Mouse (Mus musculus): Measurements from ENCODE around the gene Abi3bp. TPM values are rescaled to one million over a fixed set of nuclear protein-coding genes. Genes with fewer than 3 reads are reported as not detected.

Abi3bp gene
- total and polyA plus RNA-seq, 2 experiments from 2014 or later: 0.33 to 0.60 TPM

- no peak for DNase-seq (ENCODE audit: low spot score)
- Histone ChIP-seq H3K9me3 (ENCODE audit: low read length) (no peaks in the 10 kb centered on the region), H3K4me3 (ENCODE audit: low read depth, low read length) (no peak overlapping the region), H3K4me1 (ENCODE audit: insufficient read depth, low read length) (no peaks in the 10 kb centered on the region), H3K27me3 (ENCODE audit: insufficient read depth, low read length) (no peaks in the 10 kb centered on the region), H3K9ac (replicated peaks; ENCODE audit: low read length, poor library complexity, severe bottlenecking) (no peak overlapping the region), H3K4me2 (ENCODE audit: low read depth, low read length, poor library complexity, severe bottlenecking) (no peak overlapping the region), H3K36me3 (ENCODE audit: insufficient read depth, low read length) (no peaks in the 10 kb centered on the region), H3K27ac (ENCODE audit: low read depth, low read length) (no peak overlapping the region)
- ATAC-seq (ENCODE audit: low FRiP score): no peak
- 59% methylated on average over 3 of the region's 3 CpGs for WGBS
- no peak for TF ChIP-seq CTCF (IDR thresholded peaks at IDR 0.05)
Measured at GRCm38 (mm10) chr16:56500441-56500840, 22.8 kb downstream of the Abi3bp start.

GRCm38 (mm10) chr16:56501101-56501500 lies 23.4 kb downstream of the Abi3bp start:
- Histone ChIP-seq H3K36me3 (ENCODE audit: insufficient read depth, low read length) (no peaks in the 10 kb centered on the region), H3K9me3 (ENCODE audit: low read length) (no peaks in the 10 kb centered on the region), H3K4me1 (ENCODE audit: insufficient read depth, low read length) (no peaks in the 10 kb centered on the region), H3K4me3 (ENCODE audit: low read depth, low read length) (no peak overlapping the region), H3K27me3 (ENCODE audit: insufficient read depth, low read length) (no peaks in the 10 kb centered on the region), H3K9ac (replicated peaks; ENCODE audit: low read length, poor library complexity, severe bottlenecking) (no peak overlapping the region), H3K4me2 (ENCODE audit: low read depth, low read length, poor library complexity, severe bottlenecking) (no peak overlapping the region), H3K27ac (ENCODE audit: low read depth, low read length) (no peak overlapping the region)
- 69% methylated on average over 6 of the region's 6 CpGs for WGBS
- ATAC-seq (ENCODE audit: low FRiP score): no peak
- TF ChIP-seq CTCF (IDR thresholded peaks at IDR 0.05): no peak
- no peak for DNase-seq (ENCODE audit: low spot score)

GRCm38 (mm10) chr16:56501513-56501912 lies 23.8 kb downstream of the Abi3bp start:
- ATAC-seq (ENCODE audit: low FRiP score) (no peak), DNase-seq (ENCODE audit: low spot score) (peak; percentile 33)
- no peak overlapping the region for H3K27ac ChIP-seq (ENCODE audit: low read depth, low read length)
- H3K4me1 ChIP-seq (ENCODE audit: insufficient read depth, low read length): no peaks in the 10 kb centered on the region
- no peaks in the 10 kb centered on the region for H3K9me3 ChIP-seq (ENCODE audit: low read length)
- no peaks in the 10 kb centered on the region for H3K36me3 ChIP-seq (ENCODE audit: insufficient read depth, low read length)
- TF ChIP-seq CTCF (IDR thresholded peaks at IDR 0.05): no peak
- no peak overlapping the region for H3K4me2 ChIP-seq (ENCODE audit: low read depth, low read length, poor library complexity, severe bottlenecking)
- no peaks in the 10 kb centered on the region for H3K27me3 ChIP-seq (ENCODE audit: insufficient read depth, low read length)
- WGBS: 64% methylated on average over 2 of the region's 2 CpGs
- no peak overlapping the region for H3K4me3 ChIP-seq (ENCODE audit: low read depth, low read length)
- no peak overlapping the region for H3K9ac ChIP-seq (replicated peaks; ENCODE audit: low read length, poor library complexity, severe bottlenecking)

- Histone ChIP-seq H3K4me1 (ENCODE audit: insufficient read depth, low read length) (no peaks in the 10 kb centered on the region), H3K9me3 (ENCODE audit: low read length) (no peaks in the 10 kb centered on the region), H3K4me2 (ENCODE audit: low read depth, low read length, poor library complexity, severe bottlenecking) (no peak overlapping the region), H3K9ac (replicated peaks; ENCODE audit: low read length, poor library complexity, severe bottlenecking) (no peak overlapping the region), H3K4me3 (ENCODE audit: low read depth, low read length) (no peak overlapping the region), H3K27ac (ENCODE audit: low read depth, low read length) (no peak overlapping the region), H3K27me3 (ENCODE audit: insufficient read depth, low read length) (no peaks in the 10 kb centered on the region), H3K36me3 (ENCODE audit: insufficient read depth, low read length) (no peaks in the 10 kb centered on the region)
- 90% methylated on average over 3 of the region's 3 CpGs for WGBS
- DNase-seq (ENCODE audit: low spot score) (no peak), ATAC-seq (ENCODE audit: low FRiP score) (no peak)
- no peak for TF ChIP-seq CTCF (IDR thresholded peaks at IDR 0.05)
Measured at GRCm38 (mm10) chr16:56502134-56502533, 24.5 kb downstream of the Abi3bp start.

- Histone ChIP-seq H3K4me3 (ENCODE audit: low read depth, low read length) (no peak overlapping the region), H3K4me1 (ENCODE audit: insufficient read depth, low read length) (no peaks in the 10 kb centered on the region), H3K4me2 (ENCODE audit: low read depth, low read length, poor library complexity, severe bottlenecking) (no peak overlapping the region), H3K27ac (ENCODE audit: low read depth, low read length) (no peak overlapping the region), H3K27me3 (ENCODE audit: insufficient read depth, low read length) (no peaks in the 10 kb centered on the region), H3K36me3 (ENCODE audit: insufficient read depth, low read length) (no peaks in the 10 kb centered on the region), H3K9ac (replicated peaks; ENCODE audit: low read length, poor library complexity, severe bottlenecking) (no peak overlapping the region), H3K9me3 (ENCODE audit: low read length) (no peaks in the 10 kb centered on the region)
- DNase-seq (ENCODE audit: low spot score) (no peak), ATAC-seq (ENCODE audit: low FRiP score) (no peak)
- 94% methylated on average over 2 of the region's 2 CpGs for WGBS
- TF ChIP-seq CTCF (IDR thresholded peaks at IDR 0.05): no peak
Measured at GRCm38 (mm10) chr16:56503941-56504340, 26.3 kb downstream of the Abi3bp start.

- Histone ChIP-seq H3K4me3 (ENCODE audit: low read depth, low read length) (no peak overlapping the region), H3K4me2 (ENCODE audit: low read depth, low read length, poor library complexity, severe bottlenecking) (no peak overlapping the region), H3K4me1 (ENCODE audit: insufficient read depth, low read length) (no peaks in the 10 kb centered on the region), H3K27ac (ENCODE audit: low read depth, low read length) (no peak overlapping the region), H3K27me3 (ENCODE audit: insufficient read depth, low read length) (no peaks in the 10 kb centered on the region), H3K9ac (replicated peaks; ENCODE audit: low read length, poor library complexity, severe bottlenecking) (no peak overlapping the region), H3K9me3 (ENCODE audit: low read length) (no peaks in the 10 kb centered on the region), H3K36me3 (ENCODE audit: insufficient read depth, low read length) (no peaks in the 10 kb centered on the region)
- DNase-seq (ENCODE audit: low spot score): peak; percentile 26
- ATAC-seq (ENCODE audit: low FRiP score): no peak
- WGBS: 78% methylated on average over 9 of the region's 9 CpGs
- TF ChIP-seq CTCF (IDR thresholded peaks at IDR 0.05): no peak
Measured at GRCm38 (mm10) chr16:56518024-56518423, 40.3 kb downstream of the Abi3bp start.

Data from midbrain, postnatal 0 days (tissue).